Mouse (Mus musculus) heart, adult 2 months (tissue): ENCODE data around the gene Git2.

Source experiments
- CTCF ChIP-seq: fragments of 200-600 bp; IDR thresholded peaks from 2 replicates; pipeline ENCODE4 v1.8.1; 2022; ENCODE audit warnings: antibody characterized with exemption, mild to moderate bottlenecking, moderate library complexity
- POLR2A ChIP-seq: fragments of 200-500 bp; IDR thresholded peaks from 2 replicates; pipeline ENCODE4 v1.6.1; 2011; ENCODE audit warnings: mild to moderate bottlenecking, low read depth, low read length, control low read depth; ENCODE audit not compliant: insufficient read depth

DNA sequence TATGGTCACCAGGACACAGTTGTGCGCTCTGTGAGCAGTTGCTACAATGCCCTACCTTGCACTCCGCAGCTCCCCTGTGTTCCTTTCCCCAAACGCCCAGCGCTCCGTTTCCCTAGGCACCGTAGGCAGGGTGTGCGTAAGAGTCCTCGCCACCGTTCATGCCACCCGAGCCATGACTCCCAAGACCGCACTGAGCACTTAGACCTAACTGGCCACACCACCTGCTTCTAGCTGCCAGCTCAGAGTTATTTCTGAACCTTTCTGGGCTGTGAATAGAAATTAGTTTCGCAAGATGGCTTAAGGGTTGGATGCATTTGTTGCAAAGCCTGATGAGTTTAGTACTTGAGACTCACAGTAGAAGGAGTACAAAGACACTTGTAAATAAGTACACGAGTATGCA is 52.5 kb downstream of the Git2 start:
- no peak for TF ChIP-seq CTCF
- TF ChIP-seq POLR2A: no peak
